ENCODE assay signal across 11 mouse cellular contexts in the genomic region with DNA sequence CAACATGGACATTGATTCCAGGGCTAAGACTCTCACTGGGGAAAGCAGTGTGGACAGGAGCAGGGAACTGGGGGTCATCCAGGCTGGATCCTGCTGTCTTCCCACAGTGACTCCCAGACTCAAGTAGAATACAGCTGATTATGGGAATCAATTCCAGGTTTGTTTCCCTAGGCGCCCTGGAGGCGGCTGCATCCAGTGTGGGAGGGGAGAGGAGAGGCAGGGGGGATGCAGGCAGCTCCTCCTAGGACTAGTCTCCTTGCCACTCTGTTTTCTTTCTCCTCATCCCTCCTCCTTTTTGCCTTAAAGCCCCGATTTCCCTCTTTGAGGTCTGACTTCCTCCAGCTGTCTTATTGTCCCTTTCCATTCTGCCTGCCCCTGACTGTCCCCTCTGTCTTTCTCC. TPM values are rescaled to one million over a fixed set of nuclear protein-coding genes. Genes with fewer than 3 reads are reported as not detected.
DNase-seq lines count a peak whose midpoint lies in the region; ATAC-seq lines count a peak whose summit lies in the region.
"Had no signal": no experiment of that assay in that cellular context is flagged by ENCODE, and none has a peak within 500 bp of the region (broad histone marks: within the 10 kb centered on the region; RNA-seq: fewer than 3 reads in every experiment).

No protein-coding gene starts in this region.

- no peak overlapping the region for H3K4me2 ChIP-seq in forebrain, embryonic 14.5 days (ENCODE audit: low read length)
- no peak overlapping the region for H3K4me2 ChIP-seq in limb, embryonic 12.5 days
- H3K4me2 ChIP-seq: liver, embryonic 15.5 days; stomach, embryonic 15.5 days had no signal

- peak overlapping the region; percentile 83 for H3K27ac ChIP-seq in forebrain, embryonic 14.5 days (ENCODE audit: low read depth, low read length)
- H3K27ac ChIP-seq in limb, embryonic 12.5 days: peak overlapping the region; percentile 29; the same call in 1 of the 2 replicates
- H3K27ac ChIP-seq: heart, embryonic 10.5 days; liver, embryonic 15.5 days; stomach, embryonic 15.5 days had no signal

- no peak overlapping the region for H3K4me3 ChIP-seq in forebrain, embryonic 14.5 days (ENCODE audit: low read depth, low read length)
- H3K4me3 ChIP-seq in limb, embryonic 12.5 days (replicated peaks): no peak overlapping the region
- H3K4me3 ChIP-seq: heart, embryonic 10.5 days; liver, embryonic 15.5 days; stomach, embryonic 15.5 days had no signal

- H3K9ac ChIP-seq in forebrain, embryonic 14.5 days (ENCODE audit: low read length): no peak overlapping the region
- no peak overlapping the region for H3K9ac ChIP-seq in limb, embryonic 12.5 days (replicated peaks)
- H3K9ac ChIP-seq: liver, embryonic 15.5 days; stomach, embryonic 15.5 days had no signal

- WGBS in forebrain, embryonic 14.5 days: 7% methylated on average over 3 of the region's 3 CpGs
- WGBS in limb, embryonic 12.5 days: 14% methylated on average over 3 of the region's 3 CpGs

- no peaks in the 10 kb centered on the region for H3K27me3 ChIP-seq in forebrain, embryonic 14.5 days (replicated peaks; ENCODE audit: control insufficient read depth, insufficient read depth, low read length)
- H3K27me3 ChIP-seq in limb, embryonic 12.5 days: no peaks in the 10 kb centered on the region
- H3K27me3 ChIP-seq: liver, embryonic 15.5 days; stomach, embryonic 15.5 days had no signal

- peak; percentile 24; the same call in 1 of the 2 replicates for ATAC-seq in forebrain, embryonic 14.5 days
- ATAC-seq in limb, embryonic 12.5 days (ENCODE audit: insufficient number of reproducible peaks, insufficient read depth, low FRiP score, low TSS enrichment, low read depth): no peak
- no peak for ATAC-seq in CD4-positive, CD25-positive, alpha-beta regulatory T cell, adult 4 months
- ATAC-seq: intestine, embryonic 16.5 days had no signal

- no peaks in the 10 kb centered on the region for H3K9me3 ChIP-seq in forebrain, embryonic 14.5 days (replicated peaks; ENCODE audit: control insufficient read depth, low read length)
- 0 out of 2 replicates have a peak, but pooled peaks cover 3% of the 10 kb centered on the region for H3K9me3 ChIP-seq in limb, embryonic 12.5 days
- H3K9me3 ChIP-seq: heart, embryonic 10.5 days; liver, embryonic 15.5 days; stomach, embryonic 15.5 days had no signal

- intact Hi-C loops in heart, postnatal 10 days (cut with DNase I): loop anchor here (5.0 kb wide), 1 partner anchor 111 kb away; no protein-coding TSS in a partner anchor

- peaks cover 8% of the 10 kb centered on the region; the same call in 1 of the 2 replicates for H3K4me1 ChIP-seq in forebrain, embryonic 14.5 days (ENCODE audit: control insufficient read depth, insufficient read depth, low read length)
- peaks cover 51% of the 10 kb centered on the region for H3K4me1 ChIP-seq in limb, embryonic 12.5 days (replicated peaks)
- H3K4me1 ChIP-seq: liver, embryonic 15.5 days; stomach, embryonic 15.5 days had no signal

- H3K36me3 ChIP-seq in forebrain, embryonic 14.5 days (ENCODE audit: control insufficient read depth, insufficient read depth, low read length): no peaks in the 10 kb centered on the region
- no peaks in the 10 kb centered on the region for H3K36me3 ChIP-seq in limb, embryonic 12.5 days
- H3K36me3 ChIP-seq: heart, embryonic 10.5 days; liver, embryonic 15.5 days; stomach, embryonic 15.5 days had no signal

- peak; percentile 64 for DNase-seq in right cerebral cortex, adult 18-20 months
- no peak for DNase-seq in right cerebral cortex, postnatal 36 days (ENCODE audit: low spot score in 2 of 2)
- DNase-seq in forebrain, embryonic 14.5 days (ENCODE audit: low spot score): peak; percentile 42
- no peak for DNase-seq in heart, postnatal 10 days
- DNase-seq in lung, adult 18-20 months: no peak

RNA-seq across cellular contexts. Expression of gene Cmklr1, which starts 59.1 kb away (rescaled TPM):
- 1.6 and 1.7 TPM in 2 replicates for polyA plus RNA-seq in forebrain, embryonic 14.5 days (2014; fragmentation: Nextera tagmentation; extraction: Ambion mirVana)
- 3.2 and 4.4 TPM in 2 replicates for polyA plus RNA-seq in limb, embryonic 12.5 days (2016; fragmentation: Nextera tagmentation; extraction: Ambion mirVana)
- 10 to 100 TPM; 20.8 to 22.5 TPM for total RNA-seq in heart, postnatal 10 days (2021)
- polyA plus RNA-seq in CD4-positive, CD25-positive, alpha-beta regulatory T cell, adult 4 months (2017; shearing (Covaris generic)): not detected

Comparison
In these comparisons a context has a peak if more than half of its experiments do, and no peak if none do; other contexts are left out.
1. DNase-seq: peak in right cerebral cortex, adult 18-20 months (single experiment) and forebrain, embryonic 14.5 days (single experiment); none in right cerebral cortex, postnatal 36 days (0 of 2), heart, postnatal 10 days (0 of 2) and lung, adult 18-20 months (0 of 2).